Comparison of ENCODE assay signal across 9 mouse cellular contexts in the genomic region with DNA sequence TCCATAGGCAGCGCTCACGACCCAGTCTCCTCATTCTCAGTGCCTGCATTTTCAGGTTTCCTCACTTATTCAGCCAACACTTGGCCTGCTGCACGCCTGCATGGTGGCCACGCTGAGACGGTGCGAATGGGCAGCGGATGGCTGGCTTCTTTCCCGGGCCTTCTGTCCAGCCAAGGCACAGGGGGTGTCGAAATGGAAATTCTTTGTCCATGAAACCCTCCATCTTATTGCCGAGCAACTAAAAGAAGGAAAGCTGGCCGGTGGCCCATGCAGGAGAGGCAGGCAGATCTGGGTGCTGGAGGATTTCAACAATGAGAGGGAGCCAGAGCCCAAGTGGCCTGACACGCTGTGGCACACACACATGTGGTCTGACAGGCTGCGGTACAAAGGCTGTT. TPM values are rescaled to one million over a fixed set of nuclear protein-coding genes. Genes with fewer than 3 reads are reported as not detected.
DNase-seq lines count a peak whose midpoint lies in the region; ATAC-seq lines count a peak whose summit lies in the region.
"Had no signal": no experiment of that assay in that cellular context is flagged by ENCODE, and none has a peak within 500 bp of the region (broad histone marks: within the 10 kb centered on the region; RNA-seq: fewer than 3 reads in every experiment).

No protein-coding gene starts in this region.

- H3K27ac ChIP-seq in heart, embryonic 15.5 days = 0 out of 2 replicates have a peak overlapping the region, but pooled peaks have one; percentile 19
- H3K27ac ChIP-seq in liver, embryonic 11.5 days (ENCODE audit: low read depth, low read length) = no peak overlapping the region
- H3K27ac ChIP-seq: neural tube, embryonic 12.5 days had no signal

- ATAC-seq in heart, embryonic 15.5 days (replicated peaks; ENCODE audit: insufficient number of reproducible peaks, insufficient read depth, low FRiP score, low read depth) = no peak
- ATAC-seq in CD4-positive, CD25-positive, alpha-beta regulatory T cell, adult 4 months = no peak
- no peak for ATAC-seq in liver, embryonic 11.5 days (replicated peaks; ENCODE audit: low FRiP score)

- no peak overlapping the region for H3K9ac ChIP-seq in heart, embryonic 15.5 days
- H3K9ac ChIP-seq in liver, embryonic 11.5 days (ENCODE audit: low read depth, low read length) = no peak overlapping the region
- H3K9ac ChIP-seq: neural tube, embryonic 12.5 days had no signal

- H3K27me3 ChIP-seq in heart, embryonic 15.5 days = no peaks in the 10 kb centered on the region
- H3K27me3 ChIP-seq in liver, embryonic 11.5 days (replicated peaks; ENCODE audit: control insufficient read depth, insufficient read depth, low read length) = no peaks in the 10 kb centered on the region
- H3K27me3 ChIP-seq: neural tube, embryonic 12.5 days had no signal

- H3K36me3 ChIP-seq in heart, embryonic 15.5 days = no peaks in the 10 kb centered on the region
- H3K36me3 ChIP-seq in liver, embryonic 11.5 days (ENCODE audit: control insufficient read depth, insufficient read depth, low read length) = no peaks in the 10 kb centered on the region
- H3K36me3 ChIP-seq: neural tube, embryonic 12.5 days had no signal

- no peak overlapping the region for H3K4me2 ChIP-seq in heart, embryonic 15.5 days
- H3K4me2 ChIP-seq in liver, embryonic 11.5 days = no peak overlapping the region
- H3K4me2 ChIP-seq: neural tube, embryonic 12.5 days had no signal

- peak; percentile 55 to 65 for DNase-seq in left cerebral cortex, adult 18-20 months (ENCODE audit: low spot score in 2 of 2)
- no peak for DNase-seq in left cerebral cortex, adult 11 months (ENCODE audit: low spot score)
- peak; percentile 65 to 92 for DNase-seq in cerebellum, postnatal 4 days (ENCODE audit: low spot score in 2 of 2)
- peak; percentile 83 to 88 for DNase-seq in lung, adult 18-20 months
- peak; percentile 57 for DNase-seq in right cerebral cortex, postnatal 14 days
- DNase-seq in liver, embryonic 11.5 days (ENCODE audit: low spot score) = no peak

- WGBS in heart, embryonic 15.5 days = 57% methylated on average over 13 of the region's 13 CpGs
- WGBS in liver, embryonic 11.5 days = 93% methylated on average over 13 of the region's 13 CpGs

- H3K4me3 ChIP-seq in heart, embryonic 15.5 days = no peak overlapping the region
- H3K4me3 ChIP-seq in liver, embryonic 11.5 days (ENCODE audit: low read depth, low read length) = no peak overlapping the region
- H3K4me3 ChIP-seq: neural tube, embryonic 12.5 days had no signal

- no peaks in the 10 kb centered on the region for H3K9me3 ChIP-seq in heart, embryonic 15.5 days (replicated peaks)
- no peaks in the 10 kb centered on the region for H3K9me3 ChIP-seq in liver, embryonic 11.5 days (ENCODE audit: control insufficient read depth, low read length)
- H3K9me3 ChIP-seq: neural tube, embryonic 12.5 days had no signal

- peaks cover 8% of the 10 kb centered on the region for H3K4me1 ChIP-seq in heart, embryonic 15.5 days (replicated peaks)
- no peaks in the 10 kb centered on the region for H3K4me1 ChIP-seq in liver, embryonic 11.5 days (replicated peaks; ENCODE audit: control insufficient read depth, insufficient read depth, low read length)

RNA-seq across cellular contexts. Expression of gene Fank1, which starts 10.8 kb away (rescaled TPM):
- 1 to 10 TPM; 3.4 to 4.5 TPM for total RNA-seq in left cerebral cortex, adult 18-20 months (2021)
- 0.18 and 0.19 TPM in 2 replicates for polyA plus RNA-seq in heart, embryonic 15.5 days (2015; fragmentation: Nextera tagmentation; extraction: Ambion mirVana)
- polyA plus RNA-seq in CD4-positive, CD25-positive, alpha-beta regulatory T cell, adult 4 months (2017; shearing (Covaris generic)) = not detected
- 0.25 TPM in 1 of 2 replicates, not detected in the other for polyA plus RNA-seq in liver, embryonic 11.5 days (2014; fragmentation: Nextera tagmentation; extraction: Ambion mirVana)

RNA-seq across cellular contexts. Expression of gene Dhx32, which starts 16.7 kb away (rescaled TPM):
- total RNA-seq in left cerebral cortex, adult 18-20 months (2021) = 10 to 100 TPM; 34.4 to 36.4 TPM
- 30.4 and 31.3 TPM in 2 replicates for polyA plus RNA-seq in heart, embryonic 15.5 days (2015; fragmentation: Nextera tagmentation; extraction: Ambion mirVana)
- polyA plus RNA-seq in CD4-positive, CD25-positive, alpha-beta regulatory T cell, adult 4 months (2017; shearing (Covaris generic)) = 1 to 10 TPM; 9.1 to 9.4 TPM
- 22.6 and 25.2 TPM in 2 replicates for polyA plus RNA-seq in liver, embryonic 11.5 days (2014; fragmentation: Nextera tagmentation; extraction: Ambion mirVana)

RNA-seq across cellular contexts. Expression of gene Uros, which starts 56.0 kb away (rescaled TPM):
- 10 to 100 TPM; 16.1 to 18.1 TPM for total RNA-seq in left cerebral cortex, adult 18-20 months (2021)
- 27.9 and 31.1 TPM in 2 replicates for polyA plus RNA-seq in heart, embryonic 15.5 days (2015; fragmentation: Nextera tagmentation; extraction: Ambion mirVana)
- polyA plus RNA-seq in CD4-positive, CD25-positive, alpha-beta regulatory T cell, adult 4 months (2017; shearing (Covaris generic)) = 10 to 100 TPM; 37.8 to 38.8 TPM
- 129 and 150 TPM in 2 replicates for polyA plus RNA-seq in liver, embryonic 11.5 days (2014; fragmentation: Nextera tagmentation; extraction: Ambion mirVana)

RNA-seq across cellular contexts. Expression of gene Bccip, which starts 56.7 kb away (rescaled TPM):
- total RNA-seq in left cerebral cortex, adult 18-20 months (2021) = 10 to 100 TPM; 61.7 to 64.5 TPM
- polyA plus RNA-seq in heart, embryonic 15.5 days (2015; fragmentation: Nextera tagmentation; extraction: Ambion mirVana) = 82.7 and 84.2 TPM in 2 replicates
- polyA plus RNA-seq in CD4-positive, CD25-positive, alpha-beta regulatory T cell, adult 4 months (2017; shearing (Covaris generic)) = 100 to 1,000 TPM; 159 to 194 TPM
- polyA plus RNA-seq in liver, embryonic 11.5 days (2014; fragmentation: Nextera tagmentation; extraction: Ambion mirVana) = 200 and 201 TPM in 2 replicates

Comparison
In these comparisons a context has a peak if more than half of its experiments do, and no peak if none do; other contexts are left out.
1. DNase-seq: peak in left cerebral cortex, adult 18-20 months (2 of 2), cerebellum, postnatal 4 days (2 of 2), lung, adult 18-20 months (2 of 2) and right cerebral cortex, postnatal 14 days (single experiment); none in left cerebral cortex, adult 11 months (single experiment) and liver, embryonic 11.5 days (single experiment).